Mouse (Mus musculus): ENCODE results near the gene Sox5. TPM values are rescaled to one million over a fixed set of nuclear protein-coding genes. Genes with fewer than 3 reads are reported as not detected.

Gene Sox5
- total RNA-seq (2021), result under 1 TPM; 0.64 to 0.70 TPM
- long read RNA-seq, experiment 1, result 0 reads
- long read RNA-seq, experiment 2, result 0 reads

GRCm38 (mm10) chr6:144781431-144782030, at the start of gene Sox5:
Sox5 (minus strand) TSS chr6:144781977.
- DNase-seq, result peak; percentile 51

GRCm38 (mm10) chr6:144825018-144825602, 43.3 kb upstream of the Sox5 start:
- DNase-seq, result no peak

GRCm38 (mm10) chr6:144824153-144824552, 42.4 kb upstream of the Sox5 start:
- DNase-seq, result no peak

- no peak for DNase-seq
Measured at GRCm38 (mm10) chr6:144822594-144822993, 40.8 kb upstream of the Sox5 start.

GRCm38 (mm10) chr6:144821019-144821418, 39.2 kb upstream of the Sox5 start:
- DNase-seq, result no peak

GRCm38 (mm10) chr6:144818016-144818415, 36.2 kb upstream of the Sox5 start:
- no peak for DNase-seq

GRCm38 (mm10) chr6:144817329-144817932, 35.7 kb upstream of the Sox5 start:
- DNase-seq, result no peak

- no peak for DNase-seq
Measured at GRCm38 (mm10) chr6:144815542-144815941, 33.8 kb upstream of the Sox5 start.

GRCm38 (mm10) chr6:144814931-144815364, 33.2 kb upstream of the Sox5 start:
- no peak for DNase-seq

- DNase-seq, result no peak
Measured at GRCm38 (mm10) chr6:144804321-144804720, 22.5 kb upstream of the Sox5 start.

- no peak for DNase-seq
Measured at GRCm38 (mm10) chr6:144803063-144803462, 21.3 kb upstream of the Sox5 start.

GRCm38 (mm10) chr6:144794356-144794755, 12.6 kb upstream of the Sox5 start:
- DNase-seq, result no peak

- DNase-seq, result no peak
Measured at GRCm38 (mm10) chr6:144792871-144793270, 11.1 kb upstream of the Sox5 start.

- DNase-seq, result no peak
Measured at GRCm38 (mm10) chr6:144783295-144783694, 1.5 kb upstream of the Sox5 start.

- no peak for DNase-seq
Measured at GRCm38 (mm10) chr6:144782866-144783265, 1.1 kb upstream of the Sox5 start.

GRCm38 (mm10) chr6:144782031-144782857, 467 bp upstream of the Sox5 start:
- DNase-seq, result no peak

GRCm38 (mm10) chr6:144780608-144781285, 1.0 kb downstream of the Sox5 start:
- no peak for DNase-seq

- no peak for DNase-seq
Measured at GRCm38 (mm10) chr6:144779945-144780607, 1.7 kb downstream of the Sox5 start.

- no peak for DNase-seq
Measured at GRCm38 (mm10) chr6:144777356-144778035, 4.3 kb downstream of the Sox5 start.

GRCm38 (mm10) chr6:144773736-144774135, 8.0 kb downstream of the Sox5 start:
- no peak for DNase-seq

- DNase-seq, result no peak
Measured at GRCm38 (mm10) chr6:144772985-144773384, 8.8 kb downstream of the Sox5 start.

Data from gastrocnemius, postnatal 25 days (tissue).